Mouse (Mus musculus) forebrain, embryonic 16.5 days (tissue): ENCODE data around the gene Olfr844. TPM values are rescaled to one million over a fixed set of nuclear protein-coding genes. Genes with fewer than 3 reads are reported as not detected.

Source experiments
- ATAC-seq: fragments of 200-750 bp; cut with Nextera tagmentation; 2 replicates; pipeline ENCODE4 v1.8.0; 2017; ENCODE audit warnings: mild to moderate bottlenecking, moderate library complexity
- H3K27ac ChIP-seq: fragments of 300-500 bp; sonication (generic); 2 replicates; pipeline ENCODE4 v1.5.1; 2014; ENCODE audit warnings: low read length, control low read depth
- H3K27me3 ChIP-seq: fragments of 300-500 bp; sonication (generic); replicated peaks from 2 replicates; pipeline ENCODE4 v1.6.1; 2014; ENCODE audit warnings: low read length; ENCODE audit not compliant: control insufficient read depth, insufficient read depth
- H3K36me3 ChIP-seq: fragments of 300-500 bp; sonication (generic); 2 replicates; pipeline ENCODE4 v1.6.1; 2014; ENCODE audit not compliant: control insufficient read depth, insufficient read depth
- H3K4me1 ChIP-seq: fragments of 300-500 bp; sonication (generic); replicated peaks from 2 replicates; pipeline ENCODE4 v1.6.1; 2014; ENCODE audit warnings: low read length; ENCODE audit not compliant: control insufficient read depth, insufficient read depth
- H3K4me2 ChIP-seq: fragments of 300-500 bp; sonication (generic); 2 replicates; pipeline ENCODE4 v1.6.1; 2014; ENCODE audit warnings: mild to moderate bottlenecking, low read length, control low read depth
- H3K4me3 ChIP-seq: fragments of 300-500 bp; sonication (generic); replicated peaks from 2 replicates; pipeline ENCODE4 v1.5.1; 2014; ENCODE audit warnings: mild to moderate bottlenecking, low read length, control low read depth
- H3K9ac ChIP-seq: fragments of 300-500 bp; sonication (generic); replicated peaks from 2 replicates; pipeline ENCODE4 v1.6.1; 2014; ENCODE audit warnings: low read depth, low read length, control low read depth
- H3K9me3 ChIP-seq: fragments of 300-500 bp; sonication (generic); 2 replicates; pipeline ENCODE4 v1.6.1; 2016; ENCODE audit warnings: low read length; ENCODE audit not compliant: control insufficient read depth
- WGBS: fragments of 180-500 bp; shearing (Covaris S2); extraction: QIAGEN DNeasy Blood & Tissue Kit; methylation state at CpG from one replicate; pipeline ENCODE4 v1.1.7; 2014; 5-methylcytosine and 5-hydroxymethylcytosine counted together
- polyA plus RNA-seq: library from polyadenylated mRNA; unstranded; fragments of >200 nt; fragmentation: Nextera tagmentation; extraction: Ambion mirVana; gene quantifications from 2 replicates; pipeline ENCODE4 v1.2.1, GENCODE M21; 2015

Gene Olfr844
- not detected in 2 replicates for polyA plus RNA-seq

DNA sequence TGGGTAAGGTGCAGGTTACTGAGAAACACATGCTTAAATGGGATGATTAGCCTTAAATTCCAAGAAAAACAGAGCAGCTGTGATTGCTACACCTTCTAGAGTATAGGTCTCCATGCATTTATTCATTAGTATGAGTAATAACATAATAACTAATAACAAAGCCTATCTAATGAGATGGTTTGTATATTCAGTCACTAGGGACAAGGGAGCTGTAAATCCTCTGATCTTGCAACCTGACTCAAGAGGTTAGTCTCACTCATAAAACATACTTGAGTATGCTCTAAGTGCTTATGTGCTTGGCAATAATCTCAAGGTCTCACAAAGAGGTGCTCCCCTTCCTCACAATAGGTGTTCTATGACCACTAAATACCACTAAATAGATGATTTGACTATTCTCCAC, at the start of gene Olfr844:
TSS of gene Olfr844 (plus strand) at position 301 of the 400 bp plus-strand sequence.
- Histone ChIP-seq H3K36me3 (no peaks in the 10 kb centered on the region), H3K9ac (no peak within 1 kb of the TSS), H3K4me1 (no peaks in the 10 kb centered on the region), H3K27me3 (no peaks in the 10 kb centered on the region), H3K4me3 (no peak within 1 kb of the TSS), H3K27ac (no peak within 1 kb of the TSS), H3K9me3 (peaks cover 5% of the 10 kb centered on the region; the same call in 1 of the 2 replicates), H3K4me2 (no peak within 1 kb of the TSS)
- no peak for ATAC-seq

DNA sequence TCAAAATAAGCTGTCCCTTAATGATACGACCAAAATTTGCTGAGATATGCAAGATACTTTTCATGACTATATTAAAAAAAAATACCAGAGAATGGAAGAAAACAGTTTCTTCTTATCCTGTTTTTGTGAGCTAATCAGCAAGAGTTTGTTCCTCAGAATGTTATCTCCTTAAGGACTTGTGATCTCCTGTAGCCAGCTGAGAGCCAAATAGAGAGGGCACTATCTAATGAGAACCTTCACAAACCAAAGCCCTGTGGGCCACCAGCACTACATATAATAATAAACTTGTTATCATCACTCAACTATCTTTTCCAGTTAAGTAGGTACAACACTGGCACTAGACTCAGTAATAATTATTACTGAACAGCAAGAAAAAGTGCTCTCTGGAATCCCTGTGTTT, 20.0 kb downstream of the Olfr844 start, which contains the start of gene Olfr845:
TSS of gene Olfr845 (plus strand) at position 301 of the 400 bp plus-strand sequence.
- Histone ChIP-seq H3K4me3 (no peak within 1 kb of the TSS), H3K9me3 (no peaks in the 10 kb centered on the region), H3K27me3 (no peaks in the 10 kb centered on the region), H3K36me3 (no peaks in the 10 kb centered on the region), H3K9ac (no peak within 1 kb of the TSS), H3K27ac (no peak within 1 kb of the TSS), H3K4me2 (no peak within 1 kb of the TSS), H3K4me1 (no peaks in the 10 kb centered on the region)
- ATAC-seq: no peak
- 80% methylated on average over 1 of the region's 1 CpGs for WGBS

DNA sequence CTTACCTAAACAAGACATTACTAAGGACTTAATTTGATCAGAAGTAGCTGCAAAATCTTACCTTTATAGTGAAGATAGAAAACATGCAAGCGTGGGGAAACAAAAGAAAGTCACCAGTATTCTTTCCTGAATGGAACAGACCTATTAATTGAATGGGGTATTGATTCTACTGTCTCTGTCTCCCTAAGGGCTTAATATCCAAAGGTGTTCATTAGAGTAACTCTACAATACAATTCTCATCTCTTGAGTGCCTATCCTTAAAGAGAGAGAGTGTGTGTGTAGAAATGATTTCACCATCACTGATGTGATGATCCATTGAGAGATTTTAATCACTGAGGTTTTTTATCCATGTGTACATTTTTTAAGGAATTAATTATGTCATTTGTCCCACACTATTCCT, 47.8 kb downstream of the Olfr844 start, which contains the start of gene Olfr846:
TSS of gene Olfr846 (minus strand) at position 101 of the 400 bp plus-strand sequence.
- Histone ChIP-seq H3K4me2 (no peak within 1 kb of the TSS), H3K27me3 (no peaks in the 10 kb centered on the region), H3K4me1 (no peaks in the 10 kb centered on the region), H3K36me3 (no peaks in the 10 kb centered on the region), H3K4me3 (no peak within 1 kb of the TSS), H3K9me3 (0 out of 2 replicates have a peak, but pooled peaks cover 2% of the 10 kb centered on the region), H3K27ac (no peak within 1 kb of the TSS), H3K9ac (no peak within 1 kb of the TSS)
- WGBS: 48% methylated on average over 1 of the region's 1 CpGs
- ATAC-seq: no peak

Other genes starting within 250 kb of the Olfr844 start
- gene Olfr836, start 196.0 kb upstream of the Olfr844 start, polyA plus RNA-seq: not detected in 2 replicates
- not detected in 2 replicates for gene Olfr837, start 180.0 kb upstream of the Olfr844 start, polyA plus RNA-seq
- gene Olfr839-ps1, start 139.0 kb upstream of the Olfr844 start, polyA plus RNA-seq: not detected in 2 replicates
- gene Olfr843, start 64.4 kb upstream of the Olfr844 start, polyA plus RNA-seq: not detected in 2 replicates
- gene Olfr845, start 20.1 kb downstream of the Olfr844 start, polyA plus RNA-seq: not detected in 2 replicates
- gene Olfr846, start 47.7 kb downstream of the Olfr844 start, polyA plus RNA-seq: not detected in 2 replicates
- gene Olfr847, start 62.3 kb downstream of the Olfr844 start, polyA plus RNA-seq: not detected in 2 replicates
- gene Olfr849, start 123.9 kb downstream of the Olfr844 start, polyA plus RNA-seq: not detected in 2 replicates
- not detected in 2 replicates for gene Olfr850, start 161.9 kb downstream of the Olfr844 start, polyA plus RNA-seq
- gene Olfr851, start 176.9 kb downstream of the Olfr844 start, polyA plus RNA-seq: not detected in 2 replicates
- not detected in 2 replicates for gene Olfr853, start 224.7 kb downstream of the Olfr844 start, polyA plus RNA-seq